Mouse (Mus musculus) thymus, postnatal 36 days (tissue): Measurements from ENCODE around the gene Crhr1.
"Not testable (repeated sequence)": the region's sequence is repeated elsewhere in the genome, so short reads cannot be mapped to it uniquely, and the experiment has no call there.

Source experiments
- DNase-seq, 2 experiments: peaks; one replicate each; pipeline ENCODE4 v3.0.0; 2022; ENCODE audit warnings: mixed read lengths in 2 of 2

The Crhr1 gene

DNA sequence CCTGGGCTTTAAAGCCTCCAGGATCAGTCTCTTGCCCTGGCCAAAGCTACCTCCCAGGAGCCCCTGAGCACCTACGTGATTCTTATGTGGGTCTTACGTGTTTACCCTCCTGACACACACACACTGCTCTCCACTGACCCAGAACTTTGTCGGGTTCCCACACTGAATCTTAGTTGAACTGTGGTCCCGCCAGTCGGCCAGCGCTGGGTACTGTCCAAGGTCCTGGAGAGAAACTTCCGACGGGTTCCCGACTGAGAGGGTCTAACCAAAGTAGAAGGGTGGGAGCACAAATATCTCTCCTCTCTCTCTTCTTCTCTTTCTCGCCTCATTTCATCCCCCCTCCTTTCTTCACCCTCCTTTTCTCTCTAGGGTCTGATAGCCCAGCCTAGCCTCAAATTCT is 65.2 kb downstream of the Crhr1 start:
- DNase-seq: no peak

DNA sequence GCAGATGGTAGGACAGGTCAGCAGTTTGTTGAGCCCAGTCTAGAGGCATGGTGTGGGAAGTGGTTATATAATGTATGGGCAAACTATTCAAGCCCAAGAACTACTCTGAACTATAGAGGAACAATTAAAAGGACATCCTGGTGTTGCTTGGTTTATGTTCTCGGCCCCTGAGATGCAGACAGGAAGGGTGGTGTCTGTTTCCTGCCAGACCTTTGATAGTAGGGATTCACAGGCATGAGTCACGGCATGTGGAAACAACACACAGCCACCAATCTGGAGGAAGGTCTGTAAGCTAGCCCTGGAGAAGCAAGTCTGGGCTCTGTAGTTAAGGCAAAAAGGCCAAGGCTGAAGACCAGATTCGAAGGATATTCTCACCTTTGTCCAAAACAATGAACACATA is 70.6 kb downstream of the Crhr1 start:
- DNase-seq: no peak

DNA sequence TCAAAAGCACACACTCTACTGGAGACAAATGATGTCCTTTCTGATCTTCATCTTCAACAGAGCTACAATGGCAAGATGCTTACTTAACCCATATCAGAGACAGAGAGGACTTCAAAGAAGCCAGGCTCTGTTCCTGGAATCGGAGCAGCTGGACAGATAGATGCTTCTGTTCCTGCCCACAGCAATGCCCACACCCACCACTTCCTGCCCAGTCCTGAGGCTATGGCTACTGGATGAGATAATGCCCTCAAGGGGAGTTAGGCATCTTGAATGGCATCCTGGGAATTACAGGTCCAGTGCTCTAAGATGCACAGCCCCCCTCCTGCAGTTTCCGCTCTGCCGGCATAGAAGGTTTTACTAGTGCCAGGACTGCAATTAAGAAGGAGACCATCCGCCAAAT is 73.9 kb downstream of the Crhr1 start:
- no peak for DNase-seq

DNA sequence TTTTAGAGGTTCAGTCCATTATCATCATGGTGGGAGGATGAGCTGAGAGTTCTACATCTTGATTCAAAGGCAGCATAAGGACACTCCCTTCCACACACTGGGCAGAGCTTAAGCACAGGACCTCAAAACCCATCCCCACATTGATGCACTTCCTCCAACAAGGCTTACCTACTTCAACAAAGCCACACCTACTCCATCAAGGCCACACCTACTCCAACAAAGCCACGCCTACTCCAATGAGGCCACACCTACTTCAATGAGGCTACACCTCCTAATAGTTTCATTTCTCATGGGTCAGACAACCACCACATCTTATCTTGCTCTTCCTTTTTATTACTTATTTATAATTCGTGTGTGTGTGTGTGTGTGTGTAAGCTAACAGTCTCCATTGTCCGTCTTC is 76.4 kb downstream of the Crhr1 start:
- no peak for DNase-seq

DNA sequence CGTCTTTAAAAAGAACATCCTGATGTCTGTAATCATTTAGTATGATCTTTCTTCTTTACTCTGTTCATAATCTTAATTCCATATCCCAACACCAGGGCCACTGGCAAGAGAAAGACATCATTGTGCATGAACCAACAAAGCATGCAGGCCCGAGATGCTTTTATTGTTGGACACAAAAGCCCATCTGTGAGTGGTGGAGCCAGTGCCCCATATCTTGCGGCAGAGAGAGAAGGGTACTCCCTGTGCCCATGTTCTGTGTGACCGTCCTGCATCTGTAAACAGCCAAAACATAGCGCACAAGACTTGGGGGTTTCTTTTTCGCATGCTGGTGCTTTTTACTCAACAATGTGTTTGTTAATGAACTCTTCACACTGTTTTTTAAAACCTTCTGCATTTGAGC is 78.6 kb downstream of the Crhr1 start:
- no peak for DNase-seq

DNA sequence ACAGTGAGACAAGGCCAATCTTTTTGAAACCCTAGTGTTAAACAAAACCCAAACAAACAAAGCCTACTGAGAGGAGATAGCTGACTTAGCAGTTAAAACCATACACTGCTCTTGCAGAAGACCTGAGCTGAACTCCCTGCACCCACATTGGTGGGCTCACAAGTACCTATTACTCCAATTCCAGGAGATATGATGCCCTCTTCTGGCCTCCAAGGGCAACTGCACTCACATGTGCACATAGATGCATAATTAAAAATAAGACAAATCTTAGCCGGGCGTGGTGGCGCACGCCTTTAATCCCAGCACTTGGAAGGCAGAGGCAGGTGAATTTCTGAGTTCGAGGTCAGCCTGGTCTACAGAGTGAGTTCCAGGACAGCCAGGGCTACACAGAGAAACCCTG is 81.5 kb downstream of the Crhr1 start:
- DNase-seq: not testable (repeated sequence)

DNA sequence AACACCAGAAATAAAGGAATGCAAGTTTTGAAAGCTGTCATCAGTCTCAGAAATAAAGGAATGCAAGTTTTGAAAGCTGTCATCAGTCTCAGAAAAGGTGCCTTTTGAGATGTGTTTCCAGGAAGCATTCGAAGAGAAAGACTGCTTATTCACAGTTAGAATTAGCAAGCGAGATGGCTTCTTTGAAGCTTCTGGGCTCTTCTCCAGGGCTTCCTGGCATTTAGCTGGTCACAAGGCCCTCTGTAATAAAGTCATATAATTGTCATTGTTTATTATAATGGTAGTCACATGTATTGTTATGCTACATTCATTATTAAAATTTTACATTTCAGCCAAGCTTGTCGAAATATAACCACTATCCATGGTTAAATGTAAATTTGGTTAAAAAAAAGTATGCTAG is 85.4 kb downstream of the Crhr1 start:
- no peak for DNase-seq

DNA sequence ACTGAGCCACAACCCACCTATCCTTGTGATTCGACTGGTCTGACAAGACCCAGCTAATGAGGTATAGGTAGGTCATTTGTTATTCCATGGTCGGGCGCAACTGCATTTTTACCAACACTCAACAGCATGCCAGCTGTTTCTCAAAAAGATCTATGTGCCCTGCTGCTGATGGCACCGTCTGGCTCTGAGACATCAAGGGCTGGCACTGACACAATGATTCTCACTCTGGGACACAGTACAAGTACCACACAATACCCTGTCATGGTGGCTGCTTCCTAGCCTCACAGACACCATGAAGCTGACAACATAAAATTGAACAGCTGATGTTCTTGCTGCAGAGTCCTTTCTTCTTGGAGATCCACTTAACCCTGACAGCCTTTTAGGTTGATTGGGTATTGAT is 87.6 kb downstream of the Crhr1 start:
- DNase-seq: no peak

DNA sequence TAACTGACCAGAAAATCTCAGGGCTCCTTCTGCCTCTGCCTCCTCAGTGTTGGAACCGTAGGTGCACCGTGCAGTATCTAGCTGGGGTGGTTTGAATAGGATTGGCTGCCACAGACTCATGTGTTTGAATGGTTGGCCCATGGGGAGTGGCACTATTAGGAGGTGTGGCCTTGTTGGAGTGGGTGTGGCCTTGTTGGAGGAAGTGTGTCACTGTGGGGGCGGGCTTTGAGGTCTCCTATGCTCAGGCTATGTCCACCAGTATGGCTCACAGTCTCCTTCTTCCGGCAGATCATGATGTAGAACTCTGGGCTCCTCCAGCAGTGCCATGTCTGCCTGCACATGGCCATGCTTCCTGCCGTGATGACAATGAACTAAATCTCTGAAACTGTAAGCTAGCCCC is 89.1 kb downstream of the Crhr1 start:
- no peak for DNase-seq

DNA sequence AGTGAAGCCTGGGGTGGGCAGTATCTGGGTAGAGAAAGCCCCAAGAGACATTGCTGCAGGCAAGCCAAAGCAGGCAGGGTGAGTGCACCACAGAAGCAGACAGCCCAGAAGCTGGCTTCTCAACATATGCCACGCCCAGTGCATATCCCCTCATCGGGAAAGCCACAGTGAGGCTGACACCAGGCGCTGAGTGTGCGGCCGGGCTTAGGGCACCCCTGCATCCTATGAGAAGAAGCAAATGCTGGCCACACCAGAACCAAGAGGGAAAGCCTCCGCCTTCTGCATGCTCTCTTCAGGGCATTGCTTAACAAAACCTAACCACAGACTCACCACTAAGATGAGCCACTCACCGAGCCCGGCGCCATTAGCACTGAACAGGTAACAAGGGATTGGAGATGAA is 90.6 kb downstream of the Crhr1 start:
- no peak for DNase-seq
